Mouse (Mus musculus): ENCODE results near the gene Iqgap1.

DNA sequence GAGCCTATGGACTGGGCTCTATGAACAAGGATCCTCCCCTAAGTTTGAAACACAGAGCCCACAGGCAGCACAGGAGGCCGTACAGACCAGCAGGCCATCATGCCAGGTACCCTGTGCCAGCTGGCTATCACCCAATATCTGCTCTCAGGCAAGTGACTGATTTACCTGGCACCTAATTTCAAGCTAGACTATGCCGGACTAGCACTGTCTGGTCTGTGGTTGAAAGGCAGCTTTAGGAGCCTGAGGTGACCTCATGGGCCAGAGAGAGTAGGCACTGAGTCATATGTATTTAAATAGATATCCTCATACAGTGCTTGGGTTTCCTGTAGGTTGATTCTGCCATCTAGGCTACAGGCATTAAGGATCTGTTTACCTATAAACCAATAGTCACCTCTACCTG, 72.2 kb downstream of the Iqgap1 start:
- TF ChIP-seq GATA1 (IDR thresholded peaks at IDR 0.05; ENCODE audit: borderline replicate concordance, low read length) (no peak), FLI1 (IDR thresholded peaks at IDR 0.05; ENCODE audit: low read length) (no peak)
